Mouse (Mus musculus) spleen, adult 2 months (tissue): Measurements from ENCODE around the gene Ube2e1.

ENCODE experiments used
- CTCF ChIP-seq: fragments of 200-500 bp; IDR thresholded peaks from 2 replicates; pipeline ENCODE4 v1.5.1; 2011; ENCODE audit warnings: mild to moderate bottlenecking, inconsistent platforms; ENCODE audit not compliant: insufficient read depth, insufficient read length, insufficient replicate concordance; ENCODE audit errors: extremely low read depth
- POLR2A ChIP-seq: fragments of 200-500 bp; IDR thresholded peaks from 2 replicates; pipeline ENCODE4 v1.6.1; 2011; ENCODE audit warnings: low read depth, low read length, inconsistent platforms

DNA sequence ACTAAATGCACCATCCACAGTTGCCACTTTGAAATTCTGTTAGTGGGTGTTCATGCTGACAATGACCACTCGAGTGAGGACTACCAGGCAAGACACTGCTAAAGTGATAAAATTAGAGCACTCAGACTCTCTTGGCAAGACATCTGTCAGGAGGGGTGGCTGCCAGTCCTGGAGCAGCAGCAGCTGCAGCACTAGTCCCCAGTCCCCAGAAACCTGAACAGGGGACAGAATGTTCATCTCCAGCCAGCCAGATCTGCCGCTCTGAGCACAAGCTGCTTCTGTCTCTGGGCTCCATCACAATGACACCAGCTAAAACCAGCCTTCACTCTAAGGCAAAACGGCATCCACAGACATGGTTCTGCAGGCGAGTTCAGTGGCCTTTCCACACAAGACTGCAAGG is 28.4 kb downstream of the Ube2e1 start:
- no peak for TF ChIP-seq CTCF
- no peak for TF ChIP-seq POLR2A
